Mouse (Mus musculus) midbrain, postnatal 0 days (tissue): ENCODE results near the gene Osmr. TPM values are rescaled to one million over a fixed set of nuclear protein-coding genes. Genes with fewer than 3 reads are reported as not detected.

Source experiments
- ATAC-seq: fragments of 200-750 bp; cut with Nextera tagmentation; 2 replicates; pipeline ENCODE4 v1.8.0; 2017; ENCODE audit warnings: moderate number of reproducible peaks, mild to moderate bottlenecking, moderate TSS enrichment, moderate library complexity; ENCODE audit not compliant: low FRiP score
- DNase-seq: peaks from one replicate; pipeline ENCODE4 v3.0.0-alpha.2; 2015; ENCODE audit warnings: low spot score
- H3K27ac ChIP-seq: fragments of 300-500 bp; sonication (generic); 2 replicates; pipeline ENCODE4 v1.5.1; 2014; ENCODE audit warnings: low read depth, mild to moderate bottlenecking, low read length, mixed read lengths
- H3K27me3 ChIP-seq: fragments of 300-500 bp; sonication (generic); 2 replicates; pipeline ENCODE4 v1.6.1; 2014; ENCODE audit warnings: low read length, control low read depth, mixed read lengths; ENCODE audit not compliant: insufficient read depth
- H3K36me3 ChIP-seq: fragments of 300-500 bp; sonication (generic); 2 replicates; pipeline ENCODE4 v1.6.1; 2014; ENCODE audit warnings: low read length, control low read depth, mixed read lengths; ENCODE audit not compliant: insufficient read depth
- H3K4me1 ChIP-seq: fragments of 300-500 bp; sonication (generic); 2 replicates; pipeline ENCODE4 v1.6.1; 2014; ENCODE audit warnings: mild to moderate bottlenecking, control low read depth, antibody characterized with exemption, low read length, mixed read lengths; ENCODE audit not compliant: insufficient read depth
- H3K4me2 ChIP-seq: fragments of 300-500 bp; sonication (generic); 2 replicates; pipeline ENCODE4 v1.6.1; 2014; ENCODE audit warnings: low read depth, mild to moderate bottlenecking, low read length, mixed read lengths; ENCODE audit not compliant: poor library complexity, severe bottlenecking
- H3K4me3 ChIP-seq: fragments of 300-500 bp; sonication (generic); 2 replicates; pipeline ENCODE4 v1.5.1; 2014; ENCODE audit warnings: low read depth, mild to moderate bottlenecking, low read length, moderate library complexity
- H3K9ac ChIP-seq: fragments of 300-500 bp; sonication (generic); replicated peaks from 2 replicates; pipeline ENCODE4 v1.6.1; 2014; ENCODE audit warnings: mild to moderate bottlenecking, low read length, moderate library complexity, mixed read lengths; ENCODE audit not compliant: poor library complexity, severe bottlenecking
- H3K9me3 ChIP-seq: fragments of 300-500 bp; sonication (generic); 2 replicates; pipeline ENCODE4 v1.6.1; 2016; ENCODE audit warnings: low read length, control low read depth
- CTCF ChIP-seq: IDR thresholded peaks from 2 replicates; pipeline ENCODE4 v1.5.1; 2016; ENCODE audit warnings: antibody characterized with exemption, mild to moderate bottlenecking
- WGBS: fragments of 180-500 bp; shearing (Covaris S2); extraction: QIAGEN DNeasy Blood & Tissue Kit; methylation state at CpG from one replicate; pipeline ENCODE4 v1.1.7; 2014; 5-methylcytosine and 5-hydroxymethylcytosine counted together
- polyA plus RNA-seq: library from polyadenylated mRNA; unstranded; fragments of >200 nt; fragmentation: Nextera tagmentation; extraction: Ambion mirVana; gene quantifications from 2 replicates; pipeline ENCODE4 v1.2.1, GENCODE M21; 2015
- total RNA-seq: library from RNA; depleted of rRNA; stranded (reverse); fragments of >200 nt; gene quantifications from 2 replicates; pipeline ENCODE4 v1.2.3, GENCODE M21; 2014

Gene Osmr
- total and polyA plus RNA-seq, 2 experiments from 2014 or later, result 1.8 to 2.0 TPM

GRCm38 (mm10) chr15:6883816-6884215, 9.0 kb upstream of the Osmr start:
- H3K27me3 ChIP-seq, result no peaks in the 10 kb centered on the region
- peak; percentile 57 for DNase-seq
- no peaks in the 10 kb centered on the region for H3K9me3 ChIP-seq
- no peaks in the 10 kb centered on the region for H3K36me3 ChIP-seq
- no peaks in the 10 kb centered on the region for H3K4me1 ChIP-seq
- H3K4me3 ChIP-seq, result no peak overlapping the region
- no peak overlapping the region for H3K4me2 ChIP-seq
- no peak overlapping the region for H3K9ac ChIP-seq
- no peak for ATAC-seq
- WGBS, result 62% methylated on average over 5 of the region's 5 CpGs
- H3K27ac ChIP-seq, result no peak overlapping the region
- peak; percentile 65 for TF ChIP-seq CTCF

GRCm38 (mm10) chr15:6883091-6883490, 8.3 kb upstream of the Osmr start:
- Histone ChIP-seq H3K27ac (no peak overlapping the region), H3K27me3 (no peaks in the 10 kb centered on the region), H3K4me1 (no peaks in the 10 kb centered on the region), H3K9me3 (no peaks in the 10 kb centered on the region), H3K36me3 (no peaks in the 10 kb centered on the region), H3K9ac (no peak overlapping the region), H3K4me2 (no peak overlapping the region), H3K4me3 (no peak overlapping the region)
- no peak for TF ChIP-seq CTCF
- 0 out of 2 replicates have a peak, but pooled peaks have one; percentile 41 for ATAC-seq
- 86% methylated on average over 4 of the region's 4 CpGs for WGBS
- no peak for DNase-seq

- H3K4me3 ChIP-seq, result no peak overlapping the region
- WGBS, result 44% methylated on average over 7 of the region's 7 CpGs
- H3K9ac ChIP-seq, result no peak overlapping the region
- no peak overlapping the region for H3K4me2 ChIP-seq
- DNase-seq (peak; percentile 64), ATAC-seq (no peak)
- TF ChIP-seq CTCF, result peak; percentile 73
- H3K9me3 ChIP-seq, result no peaks in the 10 kb centered on the region
- H3K27me3 ChIP-seq, result no peaks in the 10 kb centered on the region
- H3K36me3 ChIP-seq, result no peaks in the 10 kb centered on the region
- H3K4me1 ChIP-seq, result no peaks in the 10 kb centered on the region
- no peak overlapping the region for H3K27ac ChIP-seq
Measured at GRCm38 (mm10) chr15:6882180-6882579, 7.4 kb upstream of the Osmr start.

GRCm38 (mm10) chr15:6881211-6881610, 6.4 kb upstream of the Osmr start:
- 78% methylated on average over 9 of the region's 9 CpGs for WGBS
- Histone ChIP-seq H3K36me3 (no peaks in the 10 kb centered on the region), H3K9ac (no peak overlapping the region), H3K4me1 (no peaks in the 10 kb centered on the region), H3K4me2 (no peak overlapping the region), H3K27me3 (no peaks in the 10 kb centered on the region), H3K9me3 (no peaks in the 10 kb centered on the region), H3K27ac (no peak overlapping the region), H3K4me3 (no peak overlapping the region)
- DNase-seq (no peak), ATAC-seq (no peak)
- no peak for TF ChIP-seq CTCF

GRCm38 (mm10) chr15:6873807-6874600, 765 bp downstream of the Osmr start:
- Histone ChIP-seq H3K27ac (no peak overlapping the region), H3K9ac (no peak overlapping the region; the same call in 1 of the 2 replicates), H3K4me3 (peak overlapping the region; percentile 38), H3K4me1 (no peaks in the 10 kb centered on the region; the same call in 1 of the 2 replicates), H3K4me2 (peak overlapping the region; percentile 74), H3K27me3 (peaks cover 21% of the 10 kb centered on the region), H3K9me3 (no peaks in the 10 kb centered on the region), H3K36me3 (no peaks in the 10 kb centered on the region)
- ATAC-seq, result peak; percentile 34; the same call in 1 of the 2 replicates
- WGBS, result under 1% methylated on average over 52 of the region's 52 CpGs
- DNase-seq, result no peak
- no peak for TF ChIP-seq CTCF

GRCm38 (mm10) chr15:6873154-6873806, 1.5 kb downstream of the Osmr start:
- 38% methylated on average over 17 of the region's 17 CpGs for WGBS
- Histone ChIP-seq H3K9me3 (no peaks in the 10 kb centered on the region), H3K4me2 (peak overlapping the region; percentile 74; the same call in 1 of the 2 replicates), H3K4me3 (peak overlapping the region; percentile 38), H3K36me3 (no peaks in the 10 kb centered on the region), H3K27me3 (peaks cover 21% of the 10 kb centered on the region), H3K9ac (no peak overlapping the region), H3K4me1 (no peaks in the 10 kb centered on the region; the same call in 1 of the 2 replicates), H3K27ac (no peak overlapping the region)
- no peak for DNase-seq
- no peak for ATAC-seq
- TF ChIP-seq CTCF, result no peak
